Mouse (Mus musculus): ENCODE results near the gene Trim66.

DNA sequence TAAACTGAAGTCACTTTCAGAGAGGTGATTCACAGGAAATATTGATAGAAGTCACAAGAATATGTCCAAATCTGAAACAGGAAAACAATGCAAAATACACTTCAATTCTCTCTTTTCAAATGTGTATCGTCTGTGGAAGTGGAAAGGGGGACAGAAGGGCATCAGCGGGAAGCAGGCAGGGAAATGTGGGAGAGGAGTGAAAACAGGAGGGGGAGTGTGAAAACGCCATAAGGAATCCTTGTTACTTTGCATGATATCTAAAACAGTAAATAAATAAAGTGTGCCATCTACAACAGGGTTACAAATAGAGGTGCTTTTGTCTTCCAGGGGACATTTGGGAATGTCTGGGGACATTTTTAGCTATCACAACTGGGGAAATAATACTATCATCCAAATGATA lies 108.6 kb downstream of the Trim66 start:
- TF ChIP-seq FLI1 (IDR thresholded peaks at IDR 0.05; ENCODE audit: low read length): no peak
- TF ChIP-seq GATA1 (IDR thresholded peaks at IDR 0.05; ENCODE audit: borderline replicate concordance, low read length): no peak

Data from megakaryocyte, embryonic 14.5 days (primary cell).